Mouse (Mus musculus) c-Kit-positive CD71-positive TER-119-positive erythroid progenitor cells, embryonic 14.5 days (primary cell): ENCODE measurements around the gene Acot2.
"Not testable (repeated sequence)": the region's sequence is repeated elsewhere in the genome, so short reads cannot be mapped to it uniquely, and the experiment has no call there.

ENCODE experiments used
- DNase-seq: peaks from one replicate; pipeline ENCODE4 v3.0.0-alpha.2; 2013; ENCODE audit warnings: low spot score

Gene Acot2

DNA sequence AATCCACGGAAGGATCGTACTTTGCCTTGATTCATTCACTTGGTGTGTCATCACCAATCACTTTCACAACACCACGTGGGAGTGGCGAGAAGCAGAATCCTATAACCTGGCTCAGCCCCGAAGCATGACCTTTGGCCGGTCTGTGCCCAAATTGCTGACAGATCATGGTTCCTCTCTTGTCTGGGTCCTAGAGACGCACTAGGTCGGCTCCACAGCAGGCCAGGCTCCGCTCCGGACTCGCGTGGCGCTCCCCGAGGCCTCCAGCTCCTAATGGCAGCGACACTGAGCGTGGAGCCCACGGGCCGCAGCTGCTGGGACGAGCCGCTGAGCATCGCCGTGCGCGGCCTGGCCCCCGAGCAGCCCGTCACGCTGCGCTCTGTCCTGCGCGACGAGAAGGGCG lies 50.6 kb downstream of the Acot2 start, which contains the start of gene Acot4:
Gene Acot4 (plus strand): TSS at position 139 of the 400 bp plus-strand sequence.
- not testable (repeated sequence) for DNase-seq

GRCm38 (mm10) chr12:84038691-84039111 lies 51.0 kb downstream of the Acot2 start, which contains the start of gene Gm49366:
Gene Gm49366 (plus strand): TSS chr12:84038935.
- not testable (repeated sequence) for DNase-seq

DNA sequence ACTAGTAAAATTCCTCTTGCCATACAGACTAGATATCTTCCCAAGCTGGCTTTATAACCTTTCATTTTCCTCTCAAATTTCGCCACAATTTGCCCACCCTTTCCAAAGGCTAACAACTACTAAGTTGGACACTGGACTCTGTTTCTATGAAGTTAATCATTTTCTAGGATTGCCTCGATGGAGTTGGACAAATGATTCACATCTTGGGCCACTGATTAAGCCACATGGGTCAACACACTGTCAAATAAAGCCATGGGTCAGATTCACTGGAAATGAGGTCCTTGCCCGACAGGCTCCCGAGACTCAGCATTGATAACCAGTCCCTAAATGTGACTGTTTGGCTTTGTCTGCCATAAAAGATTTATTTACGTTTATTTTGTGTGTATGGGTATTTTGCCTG lies 54.6 kb downstream of the Acot2 start:
- no peak for DNase-seq
